Mouse (Mus musculus) liver (tissue): ENCODE data around the gene Jak1.
"Not testable (repeated sequence)": the region's sequence is repeated elsewhere in the genome, so short reads cannot be mapped to it uniquely, and the experiment has no call there.

Experiments used
- DNase-seq: peaks from one replicate; pipeline ENCODE4 v3.0.0-alpha.2; 2020; ENCODE audit warnings: mixed read lengths

Gene Jak1

DNA sequence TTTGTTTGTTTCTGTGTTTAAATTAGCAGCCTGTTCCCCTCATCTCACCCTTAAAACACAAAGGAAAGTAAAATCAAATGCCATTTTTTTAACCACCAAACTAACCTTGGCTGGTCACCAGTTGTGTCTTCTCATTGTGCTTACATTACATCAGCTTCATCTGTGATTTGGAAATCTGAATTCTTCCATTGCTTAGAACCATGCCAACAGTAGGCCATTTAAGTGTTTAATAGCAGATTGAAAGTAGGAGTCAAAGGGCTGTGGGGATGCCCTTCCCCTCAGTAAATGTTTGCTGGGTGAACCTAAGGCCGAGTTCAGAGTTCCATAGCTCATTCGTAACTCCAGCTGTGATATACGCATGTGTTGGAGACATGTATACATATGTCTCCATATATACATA, 10.8 kb upstream of the Jak1 start:
- DNase-seq: no peak

DNA sequence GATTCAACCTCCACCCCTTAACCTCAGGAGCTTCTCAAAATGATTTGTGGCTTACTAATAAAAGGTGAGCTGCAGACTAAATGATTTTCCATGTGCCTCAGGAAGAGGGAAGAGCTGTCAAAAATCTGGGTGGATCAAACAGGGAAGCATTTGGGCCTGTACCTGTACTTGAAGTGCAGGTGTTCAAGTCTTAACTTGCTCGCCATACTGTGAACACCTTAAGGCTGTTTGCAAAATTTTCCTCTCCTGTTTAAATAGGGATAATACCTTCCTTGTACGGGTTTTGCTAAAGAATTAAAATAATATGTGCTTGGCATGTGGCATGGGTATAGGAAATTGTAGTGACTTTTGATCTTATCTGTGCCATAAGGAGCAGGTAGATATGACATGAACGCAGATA, 5.7 kb upstream of the Jak1 start:
- no peak for DNase-seq

DNA sequence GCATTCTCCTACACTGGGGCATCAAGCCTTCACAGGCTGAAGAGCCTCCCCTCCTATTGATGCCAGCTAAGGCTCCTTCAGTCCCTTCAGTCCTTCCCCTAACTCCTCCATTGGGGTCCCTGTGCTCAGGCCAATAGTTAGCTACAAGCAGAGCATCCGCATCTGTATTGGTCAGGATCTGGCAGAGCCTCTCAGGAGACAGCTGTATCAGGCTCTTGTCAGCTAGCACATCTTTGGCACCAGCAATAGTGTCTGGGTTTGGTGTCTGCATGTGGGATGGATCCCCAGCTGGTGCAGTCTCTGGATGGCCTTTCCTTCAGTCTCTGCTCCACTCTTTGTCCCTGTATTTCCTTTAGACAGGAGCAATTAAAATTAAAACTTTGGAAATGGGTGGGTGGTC, 3.4 kb upstream of the Jak1 start:
- not testable (repeated sequence) for DNase-seq

DNA sequence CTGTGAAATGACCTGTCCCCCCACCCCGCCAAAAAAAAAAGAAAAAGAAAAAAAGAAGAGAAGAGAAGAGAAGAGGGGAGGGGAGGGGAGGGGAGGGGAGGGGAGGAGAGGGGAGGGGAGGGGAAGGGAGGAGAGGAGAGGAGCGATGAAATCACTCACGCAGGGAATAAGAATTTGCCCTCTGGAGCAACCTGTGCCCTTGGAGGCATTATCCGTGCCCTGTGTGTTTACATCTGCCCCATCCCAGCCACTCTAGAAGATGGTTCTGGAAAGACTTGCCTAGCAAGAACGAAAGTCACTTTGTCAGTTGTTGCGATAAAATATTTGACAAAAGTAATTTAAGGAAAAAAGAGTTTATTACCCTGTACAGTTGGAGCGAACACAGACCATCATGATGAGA, 441 bp upstream of the Jak1 start:
- DNase-seq: no peak

DNA sequence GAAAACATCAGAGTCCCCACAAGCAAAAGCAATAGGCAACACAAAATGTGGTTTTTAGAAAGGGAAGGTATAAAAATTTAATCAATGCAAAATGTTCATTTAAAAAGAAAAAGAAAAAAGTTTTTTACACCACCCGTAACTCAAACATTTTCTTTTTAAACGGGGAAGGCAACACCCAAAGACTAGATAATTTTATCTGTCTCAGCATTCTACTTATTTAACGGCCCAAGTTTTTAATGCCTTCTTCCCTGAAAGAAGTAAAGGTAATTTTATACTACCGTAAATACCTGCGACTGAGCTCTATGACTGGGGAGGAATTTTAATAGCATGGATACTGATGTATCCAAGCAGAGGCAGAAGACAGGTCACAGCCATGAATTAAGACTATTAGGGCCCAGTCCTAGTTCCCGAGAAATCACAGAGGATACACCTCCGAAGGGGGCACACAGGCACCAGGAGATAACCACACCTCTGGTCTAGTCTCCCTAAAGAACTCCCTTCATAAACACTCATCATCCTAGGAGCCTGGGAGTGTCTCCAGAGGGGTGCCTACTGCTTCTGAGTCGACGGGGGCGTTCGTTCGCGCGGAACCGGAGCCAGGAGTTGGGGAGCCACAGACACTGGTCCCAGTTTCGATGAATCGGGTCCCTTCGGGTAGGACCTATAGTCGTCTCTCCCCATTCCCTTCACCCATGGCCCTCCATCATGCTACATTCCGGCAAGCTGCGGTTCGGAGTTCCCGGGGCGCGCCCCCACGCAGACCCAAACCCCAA, 928 bp downstream of the Jak1 start:
- peak; percentile 42 for DNase-seq

DNA sequence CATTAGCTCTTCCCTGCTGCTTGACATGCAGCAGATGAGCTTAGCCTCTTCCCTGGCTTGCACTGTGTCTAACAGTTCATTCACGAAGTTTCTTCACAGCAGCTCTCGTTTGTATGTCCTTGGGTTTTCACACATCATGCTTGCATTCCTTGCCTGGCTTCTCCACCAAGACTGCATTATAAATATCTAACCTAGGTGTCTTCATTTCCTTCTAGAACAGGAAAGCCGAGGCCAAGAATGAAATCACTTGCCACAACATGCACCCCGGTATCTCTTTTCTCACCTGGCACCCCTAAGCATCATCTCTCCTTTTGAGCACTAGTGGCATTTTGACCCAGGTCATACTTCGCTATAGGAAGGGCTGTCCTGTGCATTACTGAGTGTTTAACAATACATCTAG, 3.5 kb downstream of the Jak1 start:
- no peak for DNase-seq

- no peak for DNase-seq
Observed at GRCm38 (mm10) chr4:101260744-101261291, 4.3 kb downstream of the Jak1 start.

GRCm38 (mm10) chr4:101256526-101257210, 8.4 kb downstream of the Jak1 start:
- DNase-seq: no peak

GRCm38 (mm10) chr4:101254606-101255349, 10.3 kb downstream of the Jak1 start:
- no peak for DNase-seq

DNA sequence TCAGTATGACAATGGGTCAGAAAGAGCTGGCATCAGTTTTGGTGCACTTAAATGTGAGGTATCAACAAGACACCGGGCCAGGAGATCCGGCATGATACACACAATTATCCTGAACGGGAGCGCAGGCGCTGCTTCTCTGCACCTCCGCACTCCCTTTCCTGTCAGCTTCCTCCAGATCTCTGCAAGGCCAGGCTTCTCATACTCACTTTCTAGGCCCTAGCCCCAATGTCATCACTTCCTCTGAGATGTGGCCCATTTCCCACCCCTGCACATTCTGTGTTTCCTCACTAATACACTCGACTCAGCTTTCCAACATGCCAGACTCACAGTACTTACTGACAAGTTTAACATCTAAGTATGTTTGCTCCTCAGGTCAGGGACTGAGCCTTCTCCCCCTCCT, 11.1 kb downstream of the Jak1 start:
- no peak for DNase-seq

DNA sequence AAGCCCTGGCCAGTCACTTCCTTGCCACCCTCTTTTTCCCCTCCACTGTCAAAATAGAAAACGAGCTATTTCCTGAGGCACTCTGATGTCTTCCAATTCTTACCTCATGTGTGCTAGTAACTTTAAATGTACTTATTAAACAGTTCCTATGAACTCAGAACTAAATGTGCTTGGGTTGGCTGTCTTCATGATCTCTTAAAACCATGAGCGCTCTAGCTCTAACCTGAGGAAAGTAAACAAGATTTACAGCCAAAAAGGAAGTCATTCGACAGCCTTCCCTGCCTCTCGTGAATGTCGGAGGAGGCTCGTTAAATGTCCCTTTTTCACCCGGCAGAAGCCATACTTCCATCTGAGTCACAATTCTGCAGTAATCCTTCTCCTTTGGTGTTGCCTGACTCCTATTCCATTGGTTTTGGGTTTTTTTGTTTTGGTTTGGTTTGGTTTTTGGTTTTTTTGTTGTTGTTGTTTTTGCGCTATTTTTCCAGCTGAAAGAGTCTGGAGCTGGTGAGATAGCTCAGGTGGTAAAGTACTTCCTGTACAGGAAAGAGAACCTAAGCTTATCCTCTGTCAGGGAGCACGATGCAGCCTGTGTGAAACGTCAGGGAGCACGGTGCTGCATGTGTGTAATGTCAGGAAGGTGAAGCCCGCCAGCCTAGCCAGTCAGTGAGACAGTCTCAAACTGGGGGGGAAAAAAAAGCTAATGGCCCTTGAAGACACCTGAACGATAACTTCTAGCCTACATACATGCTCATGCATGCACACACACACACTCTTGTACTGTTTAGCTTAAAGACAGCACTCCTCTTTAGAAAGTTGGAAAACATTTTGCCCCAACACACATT, 12.1 kb downstream of the Jak1 start:
- no peak for DNase-seq

- no peak for DNase-seq
Observed at GRCm38 (mm10) chr4:101252016-101252415, 13.1 kb downstream of the Jak1 start.

DNA sequence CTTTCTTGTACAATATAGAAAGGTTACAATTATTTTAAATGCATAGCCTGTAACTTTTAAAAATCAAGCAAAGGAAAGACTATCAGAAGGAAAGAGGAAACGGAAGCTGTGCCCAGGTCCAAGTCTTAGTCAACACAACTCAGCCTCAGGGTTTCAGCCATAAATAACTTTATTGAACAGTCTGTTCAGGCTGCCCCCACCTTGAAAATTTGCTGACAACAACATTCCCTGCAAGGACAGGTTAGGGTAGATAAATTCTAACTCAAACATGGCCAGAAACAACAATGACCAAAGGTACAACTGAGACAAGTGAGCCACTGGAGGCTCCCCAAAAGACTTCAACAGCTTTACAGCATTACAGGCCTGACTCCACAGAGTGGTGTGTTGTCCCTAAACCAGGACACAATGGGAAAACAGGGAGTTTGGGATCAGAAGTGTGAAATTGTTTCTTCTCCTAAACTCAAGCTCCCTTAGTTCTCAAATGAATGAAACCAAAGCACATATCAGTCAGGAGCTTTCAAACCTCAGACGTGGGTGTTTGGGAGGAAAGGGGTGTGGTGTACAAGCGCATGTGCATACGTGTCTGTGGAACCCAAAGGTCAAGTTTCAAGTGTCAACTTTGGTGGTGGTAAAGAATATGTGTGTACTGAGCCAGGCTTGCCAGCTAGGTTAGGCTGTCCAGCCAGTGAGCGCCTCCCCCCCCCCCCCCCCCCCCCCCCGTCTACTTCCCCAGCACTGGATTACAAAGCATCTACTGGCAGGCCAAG, 14.9 kb downstream of the Jak1 start:
- no peak for DNase-seq

DNA sequence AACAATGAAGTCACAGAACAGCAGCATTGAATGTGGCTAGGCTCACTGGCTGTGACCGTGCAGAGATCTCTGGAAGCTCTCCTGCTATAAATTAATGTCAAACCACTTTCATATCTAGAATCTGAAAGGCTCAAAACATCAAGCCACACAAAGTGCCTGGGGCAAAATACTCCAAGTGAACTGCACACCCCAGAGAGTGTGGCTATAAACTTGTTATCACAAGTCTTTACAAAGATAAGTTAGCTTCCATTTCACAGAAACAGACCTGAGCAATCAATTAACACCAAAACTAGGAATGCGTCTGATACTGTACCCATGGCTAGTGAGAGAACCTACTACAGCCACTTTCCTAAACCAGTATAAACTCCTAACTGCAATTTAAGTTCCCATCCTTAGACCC, 17.7 kb downstream of the Jak1 start:
- DNase-seq: peak; percentile 23

DNA sequence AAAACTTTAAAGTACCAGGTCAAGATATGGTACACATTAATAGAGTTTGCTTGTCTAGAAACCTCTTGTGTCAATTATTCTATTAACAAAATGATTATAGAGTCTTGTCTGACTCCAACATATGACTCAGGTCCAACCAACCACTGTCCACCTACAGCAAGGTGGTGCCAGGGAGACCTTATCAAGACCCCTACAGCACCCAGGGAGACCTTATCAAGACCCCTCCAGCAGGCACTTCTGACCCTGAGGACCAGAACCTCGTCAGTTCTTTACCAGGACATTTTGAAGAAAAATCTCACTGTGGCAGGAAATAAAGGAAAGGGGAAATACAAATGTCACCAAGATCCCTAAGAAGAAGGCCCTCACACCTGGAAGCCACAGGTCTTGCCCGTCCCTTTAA, 18.5 kb downstream of the Jak1 start:
- DNase-seq: peak; percentile 71

DNA sequence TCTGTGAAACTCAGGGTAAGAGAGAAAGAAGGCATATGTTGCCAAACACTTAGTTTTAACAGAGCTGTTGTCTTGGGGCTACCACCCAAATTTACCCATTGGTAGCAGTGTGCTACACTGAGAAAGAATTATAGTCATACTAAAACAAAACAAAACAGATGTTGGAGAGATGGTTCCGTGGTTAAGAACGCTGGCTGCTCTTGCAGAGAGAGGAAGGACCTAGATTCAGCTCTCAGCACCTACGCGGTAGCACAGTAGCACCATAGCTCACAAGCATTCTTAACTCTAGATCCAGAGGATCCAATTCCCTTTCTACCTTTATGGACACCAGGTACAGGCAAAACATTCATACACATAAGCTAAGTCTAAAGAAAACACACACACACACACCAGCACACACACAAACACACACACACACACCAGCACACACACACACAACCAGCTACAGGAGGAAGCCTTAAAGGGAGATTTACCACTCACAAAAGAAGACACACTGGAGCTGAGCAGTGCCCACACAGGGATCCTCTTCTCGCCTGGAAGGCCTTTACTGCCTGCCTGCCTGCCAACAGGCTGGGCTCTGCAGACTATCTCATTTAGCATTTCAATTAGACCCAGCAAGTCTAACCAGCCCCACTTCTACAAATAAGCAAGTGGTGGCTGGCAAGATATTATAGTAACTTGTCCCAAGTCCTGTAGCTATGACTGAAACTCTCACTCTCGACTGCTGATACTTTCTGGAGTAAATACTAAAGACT, 20.6 kb downstream of the Jak1 start:
- no peak for DNase-seq

DNA sequence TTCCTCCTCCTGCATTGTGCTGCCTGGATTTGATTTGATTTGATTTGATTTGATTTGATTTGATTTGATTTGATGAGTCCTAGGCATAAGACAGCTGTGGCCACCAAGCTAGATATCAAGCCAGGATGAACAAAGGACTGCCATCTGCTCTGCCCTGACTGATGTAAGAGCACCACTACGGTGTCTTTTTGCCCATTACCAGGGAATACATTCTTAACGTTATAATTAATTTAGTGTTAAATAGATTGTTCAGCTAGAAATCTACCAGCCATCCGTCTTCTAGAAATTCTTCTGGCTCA, 24.3 kb downstream of the Jak1 start:
- DNase-seq: no peak

DNA sequence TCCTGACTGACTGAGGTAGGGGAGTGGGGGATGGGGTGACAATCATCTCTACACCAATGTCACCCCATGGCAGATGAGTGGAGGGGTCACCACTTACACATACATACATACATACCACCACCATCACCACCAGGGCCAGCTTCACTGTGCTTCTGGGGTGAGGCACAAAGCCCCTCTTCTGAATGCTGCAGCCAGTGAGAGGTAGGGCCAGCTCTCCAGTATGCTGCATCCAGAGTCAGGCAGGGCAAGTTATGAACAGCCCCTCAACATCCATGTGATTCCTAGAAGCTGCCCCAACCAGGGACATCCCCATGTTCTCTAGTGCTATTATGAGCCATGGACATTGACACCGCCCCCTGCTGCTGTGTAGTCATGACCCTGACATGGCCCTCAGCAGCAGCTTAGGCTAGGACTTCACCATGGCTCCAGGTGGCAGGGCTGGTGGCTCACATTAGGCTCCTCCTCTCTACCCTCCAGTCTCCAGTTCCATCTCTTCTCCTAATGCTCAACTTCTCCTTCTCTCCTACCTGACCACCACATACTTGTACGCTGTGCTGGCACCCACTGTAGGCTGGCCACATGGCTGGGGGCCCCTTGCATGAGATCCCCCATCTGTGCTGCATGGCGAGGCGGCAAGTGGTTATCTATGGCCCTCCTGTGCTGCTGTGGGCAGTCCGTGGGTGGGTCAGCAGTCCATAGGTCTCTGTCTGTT, 24.8 kb downstream of the Jak1 start:
- DNase-seq: no peak

GRCm38 (mm10) chr4:101239313-101240162, 25.5 kb downstream of the Jak1 start:
- peak; percentile 67 for DNase-seq

- no peak for DNase-seq
Observed at GRCm38 (mm10) chr4:101238589-101238988, 26.5 kb downstream of the Jak1 start.
